Mouse (Mus musculus) limb, embryonic 14.5 days (tissue): ENCODE measurements around the gene Tubgcp2. TPM values are rescaled to one million over a fixed set of nuclear protein-coding genes. Genes with fewer than 3 reads are reported as not detected.

Experiments
- ATAC-seq: fragments of 200-750 bp; cut with Nextera tagmentation; 2 replicates; pipeline ENCODE4 v1.8.0; 2017; ENCODE audit warnings: low read depth, moderate number of reproducible peaks, moderate TSS enrichment; ENCODE audit not compliant: low FRiP score
- DNase-seq: peaks from one replicate; pipeline ENCODE4 v3.0.0-alpha.2; 2015; ENCODE audit warnings: low spot score
- H3K27ac ChIP-seq: fragments of 300-500 bp; sonication (generic); replicated peaks from 2 replicates; pipeline ENCODE4 v1.5.1; 2014; ENCODE audit warnings: low read depth, mild to moderate bottlenecking, low read length, moderate library complexity, mixed read lengths
- H3K27me3 ChIP-seq: fragments of 300-500 bp; sonication (generic); 2 replicates; pipeline ENCODE4 v1.6.1; 2014; ENCODE audit warnings: low read length, mixed read lengths; ENCODE audit not compliant: control insufficient read depth, insufficient read depth
- H3K36me3 ChIP-seq: fragments of 300-500 bp; sonication (generic); 2 replicates; pipeline ENCODE4 v1.6.1; 2014; ENCODE audit warnings: mild to moderate bottlenecking, low read length, moderate library complexity, mixed read lengths; ENCODE audit not compliant: control insufficient read depth, insufficient read depth
- H3K4me1 ChIP-seq: fragments of 300-500 bp; sonication (generic); 2 replicates; pipeline ENCODE4 v1.6.1; 2014; ENCODE audit warnings: antibody characterized with exemption, low read length, mixed read lengths; ENCODE audit not compliant: control insufficient read depth, insufficient read depth
- H3K4me2 ChIP-seq: fragments of 300-500 bp; sonication (generic); replicated peaks from 2 replicates; pipeline ENCODE4 v1.6.1; 2014; ENCODE audit warnings: low read depth, mild to moderate bottlenecking, low read length, moderate library complexity; ENCODE audit not compliant: severe bottlenecking
- H3K4me3 ChIP-seq: fragments of 300-500 bp; sonication (generic); replicated peaks from 2 replicates; pipeline ENCODE4 v1.5.1; 2014; ENCODE audit warnings: low read length
- H3K9ac ChIP-seq: fragments of 300-500 bp; sonication (generic); 2 replicates; pipeline ENCODE4 v1.6.1; 2014; ENCODE audit warnings: mild to moderate bottlenecking, low read depth, low read length, moderate library complexity; ENCODE audit not compliant: severe bottlenecking
- H3K9me3 ChIP-seq: fragments of 300-500 bp; sonication (generic); 2 replicates; pipeline ENCODE4 v1.6.1; 2016; ENCODE audit warnings: low read length; ENCODE audit not compliant: control insufficient read depth
- POLR2A ChIP-seq: fragments of 200-500 bp; IDR thresholded peaks from 2 replicates; pipeline ENCODE4 v1.8.0; 2012; ENCODE audit warnings: inconsistent platforms, mild to moderate bottlenecking, moderate library complexity, borderline replicate concordance; ENCODE audit not compliant: insufficient read depth, insufficient read length; ENCODE audit errors: extremely low read depth
- WGBS: fragments of 180-500 bp; shearing (Covaris S2); extraction: QIAGEN DNeasy Blood & Tissue Kit; methylation state at CpG from one replicate; pipeline ENCODE4 v1.1.7; 2014; 5-methylcytosine and 5-hydroxymethylcytosine counted together
- polyA plus RNA-seq, 2 experiments: library from polyadenylated mRNA; depleted of rRNA in 1 of 2; stranded (reverse) in 1 of 2; unstranded in 1 of 2; fragments of >200 nt; fragmentation: Nextera tagmentation in 1 of 2; extraction: Ambion mirVana in 1 of 2; gene quantifications; 2 replicates each; pipeline versions ENCODE4 v1.2.1 to v1.2.3; 2012 to 2014

Tubgcp2 gene
- polyA plus RNA-seq, 2 experiments, result 58.8 to 69.1 TPM

GRCm38 (mm10) chr7:139994676-139995075 lies 41.8 kb downstream of the Tubgcp2 start:
- WGBS, result 29% methylated on average over 3 of the region's 3 CpGs
- Histone ChIP-seq H3K4me3 (no peak overlapping the region), H3K4me2 (no peak overlapping the region), H3K9ac (no peak overlapping the region), H3K4me1 (no peaks in the 10 kb centered on the region), H3K36me3 (peaks cover 53% of the 10 kb centered on the region), H3K27me3 (no peaks in the 10 kb centered on the region), H3K9me3 (no peaks in the 10 kb centered on the region), H3K27ac (no peak overlapping the region)
- no peak for TF ChIP-seq POLR2A
- ATAC-seq, result no peak
- peak; percentile 60 for DNase-seq

DNA sequence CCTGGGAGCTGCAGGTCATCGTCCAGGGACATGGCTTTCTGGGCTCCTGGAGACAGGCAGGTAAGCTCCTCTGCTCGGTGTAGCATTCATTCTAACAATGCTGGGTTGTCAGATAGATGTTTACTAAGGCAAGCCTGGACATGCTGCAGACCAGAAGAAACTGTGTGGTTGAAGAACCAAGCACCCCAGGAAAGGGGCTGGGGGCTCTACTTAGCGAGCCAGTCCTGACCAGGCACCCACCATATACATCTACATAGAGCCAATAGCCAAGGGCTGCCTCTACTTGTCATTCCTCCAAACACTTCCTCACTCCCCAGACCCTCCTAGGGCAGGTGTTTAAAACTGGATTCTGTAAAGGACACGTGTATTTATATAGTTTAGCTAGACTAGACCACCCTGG lies 42.3 kb downstream of the Tubgcp2 start:
- ATAC-seq, result no peak
- Histone ChIP-seq H3K4me1 (no peaks in the 10 kb centered on the region), H3K36me3 (peaks cover 49% of the 10 kb centered on the region), H3K4me3 (no peak overlapping the region), H3K4me2 (no peak overlapping the region), H3K27me3 (no peaks in the 10 kb centered on the region), H3K9ac (no peak overlapping the region), H3K9me3 (no peaks in the 10 kb centered on the region), H3K27ac (no peak overlapping the region)
- WGBS, result 69% methylated on average over 4 of the region's 4 CpGs
- DNase-seq, result no peak
- TF ChIP-seq POLR2A, result no peak

DNA sequence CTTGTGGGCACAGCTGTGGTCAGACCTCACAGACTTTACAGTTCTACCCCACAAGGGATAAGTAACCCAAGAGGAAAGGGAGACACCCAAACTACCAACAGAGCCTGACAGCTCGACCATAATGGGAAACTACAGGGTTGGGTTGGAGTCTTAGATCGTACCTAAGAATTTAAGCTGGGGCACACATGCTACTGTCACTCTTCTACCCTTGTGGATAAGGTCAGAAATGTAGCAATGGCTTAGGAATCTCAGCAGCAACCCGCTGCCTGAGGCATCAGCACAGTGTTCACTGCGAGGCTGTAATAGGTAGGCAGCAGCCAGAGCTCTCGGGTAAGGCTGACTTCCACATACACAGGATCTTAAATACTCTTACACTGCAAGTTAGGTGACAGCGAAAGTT lies 42.9 kb downstream of the Tubgcp2 start:
- ATAC-seq, result no peak
- 81% methylated on average over 6 of the region's 6 CpGs for WGBS

DNA sequence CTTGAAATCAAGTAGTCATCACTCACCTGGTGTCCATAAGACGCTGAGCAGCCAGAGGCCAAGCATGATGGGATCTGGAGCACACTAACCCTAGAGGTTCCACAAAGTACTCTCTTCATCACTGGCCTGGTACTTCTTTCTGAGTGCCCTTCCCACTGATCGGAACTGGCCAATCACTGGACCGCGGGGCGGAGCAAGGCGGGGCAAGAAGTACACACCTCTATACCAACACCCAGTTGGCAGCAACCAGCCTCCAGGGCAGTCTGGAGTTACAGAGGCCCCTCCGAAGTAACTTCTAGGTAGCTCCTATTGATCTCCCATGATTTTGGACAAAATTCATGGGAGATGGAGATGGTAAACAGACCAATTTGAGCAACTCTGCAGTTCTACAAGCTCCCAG lies 44.1 kb downstream of the Tubgcp2 start, which contains the start of gene Adam8:
Gene Adam8, minus strand, starts transcription at position 157 of the 400 bp plus-strand sequence.
- no peak for DNase-seq
- WGBS, result 20% methylated on average over 7 of the region's 7 CpGs

More for the DNA sequence above, 42.9 kb downstream of the Tubgcp2 start:
- no peaks in the 10 kb centered on the region for H3K27me3 ChIP-seq
- H3K4me3 ChIP-seq, result no peak overlapping the region
- H3K9me3 ChIP-seq, result no peaks in the 10 kb centered on the region
- peaks cover 42% of the 10 kb centered on the region for H3K36me3 ChIP-seq
- no peak overlapping the region for H3K9ac ChIP-seq
- DNase-seq, result no peak
- no peak overlapping the region for H3K27ac ChIP-seq
- no peak for TF ChIP-seq POLR2A
- H3K4me2 ChIP-seq, result no peak overlapping the region
- no peaks in the 10 kb centered on the region for H3K4me1 ChIP-seq

GRCm38 (mm10) chr7:139990864-139991394 lies 45.5 kb downstream of the Tubgcp2 start:
- ATAC-seq, result no peak
- DNase-seq, result no peak
- WGBS, result 62% methylated on average over 8 of the region's 8 CpGs
- Histone ChIP-seq H3K27me3 (no peaks in the 10 kb centered on the region), H3K36me3 (peaks cover 16% of the 10 kb centered on the region), H3K4me3 (no peak overlapping the region), H3K9ac (no peak overlapping the region), H3K4me1 (no peaks in the 10 kb centered on the region), H3K9me3 (no peaks in the 10 kb centered on the region), H3K4me2 (no peak overlapping the region), H3K27ac (no peak overlapping the region)
- TF ChIP-seq POLR2A, result no peak

More for the DNA sequence above, 44.1 kb downstream of the Tubgcp2 start, which contains the start of gene Adam8:
- no peak within 1 kb of the TSS for H3K4me2 ChIP-seq
- no peak within 1 kb of the TSS for H3K9ac ChIP-seq
- peaks cover 31% of the 10 kb centered on the region for H3K36me3 ChIP-seq
- no peaks in the 10 kb centered on the region for H3K9me3 ChIP-seq
- H3K4me3 ChIP-seq, result no peak within 1 kb of the TSS
- no peak within 1 kb of the TSS for H3K27ac ChIP-seq
- TF ChIP-seq POLR2A, result no peak
- no peak for ATAC-seq
- no peaks in the 10 kb centered on the region for H3K27me3 ChIP-seq
- H3K4me1 ChIP-seq, result no peaks in the 10 kb centered on the region
